Mouse (Mus musculus) monocyte, adult 2 months (primary cell): ENCODE data around the gene Cadm2.

ENCODE experiments used
- DNase-seq, 2 experiments: peaks; one replicate each; pipeline ENCODE4 v3.0.0; 2022; ENCODE audit warnings: low spot score in 2 of 2, low read depth in 1 of 2

Gene Cadm2

DNA sequence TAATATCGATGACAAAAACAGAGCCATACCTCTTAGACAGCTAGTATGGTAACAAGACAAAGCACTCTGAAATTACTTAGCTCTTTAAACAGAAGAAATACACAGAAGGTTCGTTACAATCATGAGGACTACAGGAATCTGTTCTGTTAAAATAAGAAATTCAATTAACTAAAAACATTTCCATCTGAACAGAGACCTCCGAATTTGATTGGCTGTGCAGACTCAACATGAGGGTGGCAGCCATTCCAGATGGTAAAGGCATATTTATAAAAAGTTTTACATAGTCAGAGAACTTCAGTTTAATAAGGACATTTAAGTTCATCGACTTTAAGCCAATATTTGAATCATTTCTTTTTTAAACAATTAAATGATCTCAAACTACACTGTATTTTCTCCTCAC lies 105.2 kb downstream of the Cadm2 start:
- DNase-seq = no peak

DNA sequence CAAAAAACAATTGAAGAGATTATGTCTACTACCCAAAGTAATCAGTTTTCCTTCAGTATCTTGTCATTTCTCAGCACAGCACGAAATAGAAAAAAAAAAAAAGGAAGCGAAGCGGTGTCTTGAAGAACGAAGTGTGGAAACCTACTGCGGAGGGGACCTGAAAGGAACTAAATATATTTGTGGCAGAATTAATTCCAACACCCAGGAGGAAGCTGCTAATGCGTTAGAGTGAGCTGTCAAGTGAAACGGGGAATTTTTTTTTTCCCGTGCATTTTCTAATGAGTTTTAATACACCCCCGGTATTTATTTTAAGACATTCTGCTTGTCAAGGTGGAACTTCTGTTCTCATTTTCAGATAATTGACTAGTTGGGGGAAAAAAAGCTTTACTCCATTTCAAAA lies 111.6 kb downstream of the Cadm2 start:
- no peak for DNase-seq

DNA sequence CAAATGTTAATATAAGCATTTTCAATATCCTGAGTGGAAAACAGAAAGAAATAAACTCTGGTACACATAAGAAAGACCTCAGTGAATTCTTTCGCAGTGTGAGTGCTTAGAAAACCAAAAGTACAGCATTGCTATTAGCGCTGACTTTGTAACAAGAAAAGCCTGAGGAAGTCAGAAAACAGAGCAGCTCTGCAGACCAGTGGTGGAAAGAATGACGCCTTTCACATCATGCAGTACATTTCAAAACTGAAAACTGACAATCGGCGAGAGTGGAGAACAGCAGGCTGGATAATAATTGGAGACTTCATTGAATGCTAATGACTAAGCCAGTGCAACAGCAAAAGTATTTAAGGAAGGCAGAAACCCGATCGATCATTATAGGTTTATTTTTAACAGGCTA lies 138.2 kb downstream of the Cadm2 start:
- DNase-seq = no peak

DNA sequence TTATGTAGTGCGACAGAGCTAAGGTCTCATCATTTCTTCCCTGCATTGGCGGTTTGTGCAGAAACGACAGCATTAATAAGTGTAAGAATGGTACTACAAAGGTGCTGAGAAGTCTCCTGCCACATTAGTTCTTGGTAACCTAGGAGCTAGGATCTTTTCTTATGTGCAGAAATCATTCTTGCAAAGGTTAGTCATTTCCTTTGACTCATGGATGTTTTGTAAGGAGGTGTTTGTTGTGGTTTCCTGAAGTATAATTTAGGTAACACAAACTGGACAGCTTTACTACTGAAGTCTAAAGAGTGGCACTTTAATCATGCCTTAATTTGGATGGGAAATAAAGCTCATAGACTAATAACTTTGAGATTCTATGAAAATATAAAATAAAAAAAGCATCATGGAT lies 153.7 kb downstream of the Cadm2 start:
- DNase-seq = no peak

DNA sequence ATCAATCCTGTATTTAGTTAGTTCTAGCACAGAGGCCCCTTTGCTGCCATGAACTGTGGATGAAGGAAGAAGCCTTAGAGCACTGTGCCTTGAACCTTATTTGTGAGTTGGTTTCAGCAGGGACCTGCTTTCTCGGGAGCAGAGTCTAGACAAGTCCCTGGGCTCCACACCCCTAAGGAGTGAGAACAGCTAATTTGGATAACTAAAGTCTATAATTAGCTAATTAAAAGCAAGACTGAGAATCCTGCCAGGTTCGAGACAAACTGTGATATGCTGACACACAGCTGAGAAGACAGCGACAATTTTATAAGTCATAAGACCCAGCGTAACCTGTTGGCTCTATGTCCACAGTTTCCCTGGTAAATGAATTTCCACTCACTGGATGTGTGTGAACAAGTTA lies 184.4 kb downstream of the Cadm2 start:
- no peak for DNase-seq

DNA sequence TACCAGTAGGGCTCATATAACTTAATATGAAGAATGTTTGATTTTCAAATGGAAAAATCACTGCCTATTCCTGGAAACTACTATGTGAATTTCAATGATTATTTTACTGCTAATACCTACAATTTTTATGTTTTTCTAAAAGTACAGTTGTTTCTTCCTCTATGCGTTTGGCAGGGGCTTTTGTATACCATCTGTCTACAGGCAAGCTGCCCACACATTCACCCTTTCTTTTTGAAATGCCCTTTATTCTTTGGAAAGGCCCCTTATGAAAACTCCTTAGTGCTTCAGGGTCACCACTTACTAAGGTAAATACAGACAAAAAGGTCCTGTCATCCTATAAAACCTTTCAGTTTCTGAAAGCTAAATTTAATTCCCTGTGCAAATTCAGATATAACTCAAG lies 195.3 kb downstream of the Cadm2 start:
- no peak for DNase-seq

DNA sequence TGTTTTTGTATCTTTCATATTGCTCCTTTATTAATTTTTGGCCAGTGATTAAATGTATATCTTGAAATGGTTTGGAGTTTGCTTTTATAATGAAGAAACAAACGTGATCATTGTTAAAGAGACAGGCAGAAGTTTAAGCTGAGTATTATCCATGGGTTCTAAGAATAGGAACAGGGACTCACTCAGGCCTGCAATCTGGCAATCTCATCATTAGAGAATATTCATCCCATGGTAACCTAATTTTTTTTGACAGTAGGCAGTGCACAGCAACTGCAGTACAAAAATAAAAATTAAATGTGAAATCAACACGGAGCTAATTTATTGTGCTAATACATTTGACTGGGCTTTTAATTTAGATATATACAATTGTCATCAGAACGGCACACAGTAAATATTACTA lies 209.8 kb downstream of the Cadm2 start:
- no peak for DNase-seq

DNA sequence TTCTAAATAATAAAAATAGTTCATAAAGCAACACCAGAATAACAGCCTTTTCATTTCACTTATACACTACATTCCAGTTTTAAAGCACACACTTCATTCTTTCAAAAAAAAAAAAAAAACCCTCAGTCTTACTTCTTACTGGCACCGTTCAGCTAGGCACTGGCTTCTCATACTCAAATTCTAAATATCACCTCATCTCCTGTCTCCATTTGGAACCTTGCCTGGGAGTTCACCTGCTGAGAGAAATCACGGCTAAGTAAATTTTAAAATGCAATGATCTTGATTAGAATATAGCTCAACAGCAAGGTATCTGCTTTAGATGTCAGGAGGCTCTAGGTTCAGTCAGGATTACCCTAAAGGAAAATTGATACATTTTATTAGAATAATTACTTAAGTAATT lies 210.2 kb downstream of the Cadm2 start:
- DNase-seq = no peak

DNA sequence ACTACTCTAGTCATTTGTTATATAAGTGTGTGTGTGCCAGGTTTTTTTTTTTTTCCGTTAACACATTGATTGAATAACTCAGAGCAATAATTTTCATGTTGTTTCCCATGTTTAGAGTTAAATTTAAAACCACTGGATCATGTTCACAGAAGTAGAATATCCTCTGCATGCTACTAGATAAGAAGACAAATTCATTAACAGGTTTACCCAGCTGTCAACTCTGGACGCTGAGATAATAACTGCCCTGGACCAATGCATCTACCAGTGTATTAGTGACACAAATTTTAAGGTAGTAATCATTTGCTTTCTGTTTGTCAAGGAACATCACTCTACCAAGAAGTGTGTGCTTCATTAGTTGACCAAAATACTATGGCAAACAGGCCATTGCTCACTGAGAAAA lies 253.0 kb downstream of the Cadm2 start:
- DNase-seq = no peak

DNA sequence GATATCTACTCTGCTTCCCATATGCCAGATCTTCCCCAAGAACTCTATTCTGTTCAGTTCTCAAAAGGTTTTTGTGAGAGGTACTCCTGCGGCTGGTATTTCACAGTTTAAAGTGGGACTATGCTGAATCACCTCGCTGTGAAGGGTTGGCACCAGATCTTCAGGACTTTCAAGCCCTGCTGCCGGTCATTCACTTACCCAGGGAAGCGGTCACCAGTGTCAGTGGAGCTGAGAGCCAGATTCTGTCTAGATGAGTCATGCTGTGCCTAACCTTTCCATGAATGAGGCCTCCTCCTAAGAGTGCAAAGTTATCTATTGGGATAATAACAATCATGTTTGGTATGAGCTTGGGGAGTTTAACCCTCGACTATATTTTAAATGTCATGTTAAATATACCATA lies 272.7 kb downstream of the Cadm2 start:
- DNase-seq = no peak

DNA sequence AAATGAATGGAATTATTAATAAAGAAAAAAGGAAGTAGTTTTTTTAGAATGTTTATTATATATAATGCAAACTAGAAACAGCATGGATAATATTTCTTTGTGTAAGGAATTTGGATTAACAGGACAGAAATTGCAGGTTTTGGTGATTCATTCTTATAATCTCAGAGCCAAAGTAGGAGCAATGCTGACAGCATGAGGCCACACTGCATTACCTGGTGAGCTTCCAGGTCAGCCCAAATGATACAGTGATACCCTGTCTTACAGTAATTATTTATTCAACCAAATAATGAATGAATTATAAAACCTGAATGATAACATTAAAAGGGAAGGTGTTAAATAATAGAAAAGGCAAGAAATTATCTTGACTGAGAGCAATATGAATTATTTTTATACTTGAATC lies 273.1 kb downstream of the Cadm2 start:
- DNase-seq = no peak

DNA sequence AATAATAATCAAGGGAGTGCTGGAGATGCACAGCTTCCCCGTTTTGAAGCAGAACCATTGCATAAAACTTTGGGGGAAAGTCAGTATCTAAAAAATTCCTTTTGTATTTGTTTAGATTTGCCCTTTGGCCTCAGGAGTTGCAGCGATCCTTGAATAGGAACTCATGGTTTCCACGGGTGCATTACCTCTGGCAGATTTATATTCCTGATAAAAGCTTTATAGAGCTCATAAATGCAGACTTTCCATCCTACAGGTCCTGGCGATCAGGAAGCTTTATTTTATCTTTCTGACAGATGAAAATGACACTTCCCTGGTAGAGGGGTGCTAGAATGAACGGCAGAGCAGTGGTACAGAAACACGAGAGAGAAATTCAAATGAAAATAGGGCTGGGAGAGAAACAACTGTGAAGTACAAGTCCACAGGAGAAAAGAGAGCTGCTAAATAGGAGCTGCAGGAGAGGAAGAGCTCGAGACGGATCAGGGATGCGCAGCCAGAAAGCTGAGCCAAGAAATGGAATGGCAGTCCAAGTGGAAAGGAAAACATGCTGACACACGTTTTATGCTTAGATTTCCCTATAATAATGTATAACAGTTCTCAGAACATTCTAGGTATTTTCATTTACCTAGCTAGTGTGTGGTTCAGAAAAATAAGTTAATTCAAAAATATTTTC lies 274.0 kb downstream of the Cadm2 start:
- DNase-seq = no peak

DNA sequence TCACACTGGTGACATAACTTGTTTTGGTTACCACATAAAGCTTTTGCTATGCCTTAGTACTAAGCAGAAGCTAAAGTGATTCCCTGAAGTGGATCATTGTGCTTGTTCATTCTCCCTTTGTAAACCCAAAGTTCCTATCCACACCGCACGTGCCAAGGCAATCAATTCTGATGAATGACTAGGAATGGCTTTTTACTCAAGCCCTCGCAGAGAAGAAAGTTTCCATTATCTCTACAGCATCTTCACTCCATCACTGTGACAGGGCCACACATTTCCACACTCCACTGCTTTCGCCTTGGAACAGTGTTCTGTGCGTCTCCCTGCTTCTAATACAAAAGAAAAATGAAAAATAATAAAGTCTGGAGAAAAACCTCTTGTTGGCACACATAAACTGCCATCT lies 276.5 kb downstream of the Cadm2 start:
- DNase-seq = no peak

DNA sequence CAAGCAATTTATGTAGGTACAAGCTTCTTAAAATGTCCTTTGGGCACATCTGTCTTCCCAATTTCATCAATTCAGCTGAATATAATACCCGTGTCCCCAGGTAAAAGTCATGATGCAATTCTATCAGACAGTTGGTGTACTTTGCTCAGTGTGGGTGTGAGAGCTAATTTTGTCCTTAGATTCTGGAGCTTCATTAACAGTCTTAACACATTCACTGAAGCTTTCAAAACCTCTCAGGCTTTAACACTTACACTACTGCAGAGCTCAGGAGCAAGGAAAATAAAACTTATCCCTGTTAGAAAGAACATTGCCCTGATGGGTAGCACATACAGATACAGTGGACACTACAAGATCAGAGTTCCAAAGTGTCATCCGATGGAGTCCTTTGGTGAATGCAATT lies 309.7 kb downstream of the Cadm2 start:
- DNase-seq = no peak

DNA sequence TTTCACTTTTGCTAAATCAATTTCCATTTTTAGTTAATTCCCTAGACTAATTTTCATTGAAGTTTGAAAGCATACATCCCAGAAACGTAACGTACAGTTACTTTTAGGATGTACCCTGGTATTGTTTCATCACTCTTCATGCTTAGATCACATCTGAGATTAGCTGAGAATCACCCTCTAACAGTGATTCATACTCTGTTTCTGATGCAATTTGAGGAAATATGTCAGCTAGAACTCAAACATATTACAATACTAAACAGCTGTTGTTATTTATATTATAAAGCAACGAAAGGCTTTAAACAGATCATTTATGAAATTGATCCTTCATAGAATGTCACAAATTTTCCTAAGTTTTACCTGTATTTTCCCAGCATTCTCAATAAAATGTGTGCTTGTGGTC lies 336.0 kb downstream of the Cadm2 start:
- no peak for DNase-seq

DNA sequence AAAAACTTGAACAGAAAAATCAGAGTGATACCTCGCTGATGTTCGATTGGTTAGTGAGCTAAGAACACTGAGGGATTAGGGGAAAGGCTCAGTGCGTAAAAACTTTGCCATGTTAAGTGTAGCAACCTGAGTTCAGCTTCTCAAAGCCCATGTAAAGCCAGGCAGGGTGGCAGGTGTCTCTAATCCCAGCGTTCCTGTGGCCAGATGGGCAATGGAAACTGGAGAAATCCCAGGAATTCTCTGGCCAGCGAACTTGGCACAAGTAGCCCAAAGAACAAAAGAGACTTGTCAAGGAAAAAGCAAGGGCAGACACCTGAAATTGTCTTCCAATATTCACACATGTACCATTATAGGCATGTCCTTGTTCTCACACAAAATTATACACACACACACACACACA lies 377.1 kb downstream of the Cadm2 start:
- DNase-seq = no peak

DNA sequence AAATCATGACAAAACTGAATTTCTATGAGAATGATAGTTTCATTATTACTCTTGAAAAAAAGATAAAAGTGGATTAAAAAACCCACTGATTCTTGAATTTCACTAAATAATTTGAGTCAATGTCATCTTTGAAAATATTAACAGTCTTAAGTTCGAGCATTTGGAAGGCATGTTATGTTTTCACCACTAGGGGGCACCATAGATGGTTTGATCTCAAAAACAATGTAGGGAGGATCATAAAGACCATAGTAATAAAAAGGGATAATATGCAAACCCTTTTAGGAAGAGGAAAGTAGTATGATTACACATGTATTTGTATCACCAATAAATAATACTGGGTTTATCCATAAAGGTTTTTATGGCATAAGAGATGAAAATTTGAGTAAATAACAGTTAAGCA lies 385.8 kb downstream of the Cadm2 start:
- DNase-seq = no peak

DNA sequence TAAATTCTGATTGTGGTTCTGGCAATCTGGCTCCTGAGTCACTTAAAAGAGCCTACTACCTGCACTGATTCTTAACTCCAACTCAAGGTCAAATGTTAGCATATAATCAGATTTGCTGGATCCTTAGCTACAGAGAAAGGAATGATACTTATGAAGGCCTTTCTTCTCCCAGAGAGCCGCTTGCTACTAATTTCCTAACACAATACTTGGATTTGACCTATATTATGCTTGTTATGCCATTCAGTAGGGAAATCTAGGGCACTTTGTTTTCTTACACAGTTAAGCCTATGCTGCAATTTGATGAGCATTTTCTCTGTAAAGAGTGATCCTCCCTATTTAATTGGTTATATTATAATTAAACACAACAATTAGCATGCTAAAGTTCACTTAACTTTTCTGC lies 394.0 kb downstream of the Cadm2 start:
- DNase-seq = no peak

DNA sequence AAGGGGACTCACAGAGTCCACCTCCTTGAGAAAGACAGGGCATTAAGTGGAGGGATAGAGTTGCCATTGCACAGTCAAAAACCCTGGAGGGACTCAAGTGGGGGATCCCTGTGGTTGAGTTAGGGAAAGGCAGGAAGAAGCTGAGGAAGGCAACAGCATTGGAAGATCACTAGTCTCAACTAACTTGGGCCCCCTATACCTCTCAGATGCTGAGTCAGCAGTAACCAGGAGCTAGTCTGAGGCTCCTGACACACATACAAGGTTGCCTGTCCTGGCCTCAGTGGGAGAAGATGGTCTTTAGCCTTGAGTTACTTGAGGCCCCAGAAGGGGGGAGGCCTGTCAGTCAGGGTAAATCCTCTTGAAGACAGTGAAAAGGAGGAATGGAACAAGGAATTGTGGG lies 417.4 kb downstream of the Cadm2 start:
- DNase-seq = no peak

DNA sequence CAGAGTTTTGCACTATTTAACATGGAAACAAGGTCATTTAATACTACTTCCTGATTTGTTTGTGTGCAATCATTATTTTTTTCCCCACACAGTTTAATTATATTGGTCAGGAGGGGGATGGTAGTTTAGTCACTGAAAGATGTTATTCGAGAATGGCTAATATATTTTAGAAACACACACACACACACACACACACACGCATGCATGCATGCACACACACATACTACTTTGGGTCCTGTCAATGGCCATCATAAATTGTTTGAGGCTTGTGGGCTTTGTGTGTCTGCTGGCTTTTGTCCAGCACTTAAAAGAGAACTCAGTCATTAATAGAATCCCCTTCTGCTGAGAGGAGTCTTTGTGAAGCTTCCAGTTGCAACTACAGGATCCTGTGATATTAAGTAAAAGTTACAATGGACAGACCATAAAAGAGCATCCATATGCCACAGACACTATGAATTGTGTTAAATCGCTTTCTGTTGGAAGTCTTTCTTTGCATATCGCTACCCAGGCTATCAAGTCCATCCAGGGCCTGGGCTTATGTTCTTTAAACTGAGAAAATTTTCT lies 427.8 kb downstream of the Cadm2 start:
- DNase-seq = no peak

DNA sequence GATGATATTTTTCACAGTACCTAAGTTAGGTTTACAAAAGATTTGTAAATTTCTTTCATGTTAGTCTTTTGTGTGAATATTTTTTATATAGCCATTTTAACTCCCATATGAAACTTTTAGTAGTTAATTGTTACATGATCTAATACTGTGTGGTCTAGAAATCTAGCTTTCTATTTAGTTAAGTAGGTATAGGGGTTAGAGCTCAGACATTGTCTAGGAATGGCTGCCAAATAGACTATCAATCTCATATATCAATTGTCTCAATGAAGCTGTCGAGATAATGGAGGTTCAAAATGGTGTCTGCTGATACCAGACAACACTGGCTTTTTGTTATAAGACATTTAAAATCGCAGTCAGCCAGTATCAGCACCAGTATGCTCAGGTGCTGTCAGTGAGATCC lies 428.3 kb downstream of the Cadm2 start:
- DNase-seq = no peak

DNA sequence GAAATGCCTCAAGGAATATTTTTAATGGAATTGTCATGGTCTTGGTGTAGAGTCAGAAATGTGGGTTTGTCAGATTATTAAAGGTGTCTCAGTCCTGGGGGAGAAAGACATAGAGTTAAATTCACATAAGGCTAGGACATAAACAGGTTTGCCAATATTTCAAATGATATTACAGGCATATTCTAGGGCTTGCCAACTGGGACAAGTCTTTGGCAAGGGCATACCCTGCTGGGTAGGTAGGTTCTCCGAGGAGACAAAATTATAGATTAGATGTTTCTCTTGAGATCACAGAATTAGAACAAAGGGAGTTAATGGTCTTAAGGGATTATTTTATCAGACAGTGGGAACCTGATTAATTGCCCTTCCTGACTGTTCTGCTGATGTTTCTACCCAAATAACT lies 434.4 kb downstream of the Cadm2 start:
- DNase-seq = no peak

DNA sequence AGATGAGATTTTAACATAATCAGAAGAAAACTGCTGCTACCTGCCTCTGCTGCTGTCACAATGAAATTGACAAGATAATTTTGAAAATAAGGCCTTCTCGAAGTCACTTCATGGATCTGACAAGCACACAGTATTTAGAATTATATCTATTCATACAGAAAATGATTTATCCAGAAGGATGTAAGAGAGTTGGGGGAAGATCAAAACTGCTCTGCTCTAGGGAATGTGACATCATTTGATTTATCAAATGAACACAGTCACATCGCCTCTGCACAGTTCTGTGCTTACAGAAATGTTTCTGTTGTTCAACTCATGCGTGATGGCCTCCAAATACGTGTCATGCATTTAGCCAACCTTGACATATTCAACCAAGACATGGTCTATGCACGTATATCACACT lies 437.8 kb downstream of the Cadm2 start:
- DNase-seq = no peak

DNA sequence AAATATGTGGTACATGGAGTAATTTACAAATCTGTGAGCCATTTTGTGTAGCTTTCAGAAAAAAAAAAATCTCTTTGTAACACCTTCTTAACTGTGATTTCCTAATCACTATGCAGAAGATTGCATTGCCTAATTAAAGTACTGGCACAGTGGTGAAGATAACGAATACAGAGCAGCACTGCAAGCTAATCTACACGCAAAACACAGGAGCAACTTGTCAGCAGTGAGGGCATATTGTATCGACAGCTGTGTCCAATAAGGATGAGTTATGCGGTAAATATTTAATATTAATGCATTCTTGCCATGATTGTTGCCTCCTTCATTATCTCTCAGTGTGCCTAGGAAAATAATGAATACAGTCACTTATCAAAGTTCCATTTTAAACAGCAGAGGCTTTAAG lies 445.3 kb downstream of the Cadm2 start:
- DNase-seq = no peak
